Mouse (Mus musculus): ENCODE results near the gene Wfdc8.

Gene Wfdc8

GRCm38 (mm10) chr2:164563339-164564038, 49.9 kb downstream of the Wfdc8 start:
- DNase-seq (ENCODE audit: low read depth, low spot score), result peak; percentile 63

GRCm38 (mm10) chr2:164562391-164563188, 50.8 kb downstream of the Wfdc8 start, which contains the start of gene Wfdc2:
Gene Wfdc2, plus strand, starts transcription at chr2:164562413.
- DNase-seq (ENCODE audit: low read depth, low spot score), result peak; percentile 12

DNA sequence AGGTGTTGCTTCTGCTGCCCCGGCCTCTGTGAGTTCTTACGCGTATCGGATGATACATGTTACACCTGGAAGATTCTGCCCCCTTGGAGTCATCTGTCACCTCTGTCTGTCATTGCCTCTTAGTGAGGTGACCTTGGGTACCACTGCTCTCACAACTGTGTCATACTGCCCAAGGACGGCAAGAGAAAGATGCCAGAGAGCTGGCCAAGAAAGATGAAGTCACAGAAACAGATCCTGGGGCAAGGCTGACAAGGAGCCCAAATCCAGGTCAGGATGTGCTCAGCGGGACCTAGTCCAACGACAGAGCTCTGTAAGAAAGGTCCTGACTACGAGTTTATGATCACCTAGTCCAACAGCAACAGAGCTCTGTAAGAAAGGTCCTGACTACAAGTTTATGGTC, 53.3 kb downstream of the Wfdc8 start:
- DNase-seq (ENCODE audit: low read depth, low spot score), result no peak

GRCm38 (mm10) chr2:164558991-164559645, 54.3 kb downstream of the Wfdc8 start:
- DNase-seq (ENCODE audit: low read depth, low spot score), result no peak

- no peak for DNase-seq (ENCODE audit: low read depth, low spot score)
Observed at GRCm38 (mm10) chr2:164558426-164558825, 55.0 kb downstream of the Wfdc8 start.

- no peak for DNase-seq (ENCODE audit: low read depth, low spot score)
Observed at GRCm38 (mm10) chr2:164551502-164551901, 61.9 kb downstream of the Wfdc8 start.

- DNase-seq (ENCODE audit: low read depth, low spot score), result no peak
Observed at GRCm38 (mm10) chr2:164550895-164551269, 62.5 kb downstream of the Wfdc8 start.

DNA sequence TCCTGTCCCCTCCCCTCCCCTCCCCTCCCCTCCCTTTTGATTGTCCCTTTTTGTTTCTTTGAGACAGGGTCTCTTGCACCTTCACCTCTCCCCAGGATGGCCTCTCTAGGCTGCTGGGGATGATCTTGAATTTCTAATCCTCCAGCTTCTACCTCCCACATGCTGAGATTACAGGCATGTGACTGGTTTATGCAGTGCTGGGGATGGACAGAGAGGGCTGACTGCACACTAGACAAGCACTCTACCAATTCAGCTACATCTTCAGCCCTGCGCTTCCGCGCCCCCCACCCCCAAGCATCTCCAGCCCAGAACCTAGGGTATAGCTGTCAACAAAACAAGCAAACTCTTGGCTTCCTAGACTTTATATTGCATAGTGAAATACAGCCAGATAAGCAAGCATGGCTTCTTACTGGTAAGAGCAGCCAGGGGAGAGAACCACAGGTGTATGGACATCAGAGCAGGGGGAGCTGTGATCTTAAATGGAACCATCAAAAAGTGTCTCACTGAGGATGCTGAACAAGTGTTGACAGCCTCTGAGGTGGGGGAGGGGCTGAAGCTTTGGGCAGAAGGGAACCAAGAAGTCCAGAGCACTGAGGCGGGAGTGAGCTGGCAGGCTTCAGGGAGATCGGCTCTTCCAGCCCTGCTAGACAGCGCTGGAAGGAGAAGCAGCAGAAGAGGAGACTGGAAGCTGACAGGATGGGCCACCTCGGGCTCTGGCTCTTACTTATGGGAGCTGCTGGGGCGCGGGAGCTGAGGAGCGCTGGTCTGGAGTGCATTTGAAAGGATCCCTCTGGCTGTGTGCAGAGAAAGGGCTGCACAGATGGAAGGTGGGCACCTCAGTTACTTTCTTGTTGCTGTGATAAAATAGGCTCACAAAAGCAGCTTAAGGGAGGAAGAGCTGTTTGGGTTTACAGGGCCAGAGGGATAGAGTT, 63.2 kb downstream of the Wfdc8 start:
- no peak for DNase-seq (ENCODE audit: low read depth, low spot score)

GRCm38 (mm10) chr2:164549338-164549737, 64.1 kb downstream of the Wfdc8 start:
- DNase-seq (ENCODE audit: low read depth, low spot score), result no peak

Measured in mesoderm, embryonic 11.5 days (tissue).